Mouse (Mus musculus) embryonic fibroblast, embryonic 13.5 days (primary cell): ENCODE results near the gene Heatr9.

ENCODE experiments used
- CTCF ChIP-seq: IDR thresholded peaks from 2 replicates; pipeline ENCODE4 v1.5.1; 2011; ENCODE audit warnings: mild to moderate bottlenecking, control low read depth, low read length, moderate library complexity, borderline replicate concordance; ENCODE audit not compliant: insufficient read depth
- POLR2A ChIP-seq: IDR thresholded peaks from 2 replicates; pipeline ENCODE4 v1.6.1; 2011; ENCODE audit warnings: low read depth, mild to moderate bottlenecking, control low read depth, low read length, moderate library complexity

DNA sequence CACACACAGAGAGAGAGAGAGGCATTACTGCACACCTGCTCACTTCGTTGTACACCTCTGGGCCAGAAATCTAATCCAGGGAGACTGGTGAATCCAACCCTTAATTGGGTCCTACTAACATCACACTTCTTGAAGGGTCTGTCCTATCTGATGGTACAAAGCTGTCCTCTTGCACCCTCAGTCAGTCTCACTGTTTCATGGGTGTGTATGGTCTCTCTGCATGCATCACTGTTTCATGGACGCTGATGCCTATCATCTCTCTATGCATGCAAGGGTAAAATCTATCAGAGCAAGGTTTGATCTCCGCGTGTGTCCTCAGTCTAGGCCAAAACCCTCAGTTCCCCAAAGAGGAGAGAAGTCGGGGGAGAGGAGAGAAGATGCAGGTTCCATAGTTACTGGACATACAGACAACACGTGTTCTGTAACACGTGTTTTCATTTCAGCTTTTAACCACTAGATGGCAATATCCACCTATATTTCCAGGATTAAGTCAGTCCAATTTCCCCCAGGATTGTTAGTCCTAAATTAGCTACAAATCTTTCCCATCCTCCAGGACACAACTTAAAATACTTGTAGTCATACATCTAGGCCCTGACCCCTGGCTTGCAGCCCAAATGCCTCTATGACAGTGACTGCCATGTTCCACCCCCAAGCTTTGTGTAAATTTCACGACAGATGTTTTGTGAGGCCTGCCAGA is 34.3 kb upstream of the Heatr9 start:
- TF ChIP-seq CTCF = no peak
- TF ChIP-seq POLR2A = no peak
